In genomic region chr1:156732996-156733395, GRCm38 (mm10) we compare ENCODE assay signal across 25 mouse cellular contexts. TPM values are rescaled to one million over a fixed set of nuclear protein-coding genes. Genes with fewer than 3 reads are reported as not detected.
DNase-seq lines count a peak whose midpoint lies in the region; ATAC-seq and TF ChIP-seq lines count a peak whose summit lies in the region.
"Had no signal": no experiment of that assay in that cellular context is flagged by ENCODE, and none has a peak within 500 bp of the region (broad histone marks: within the 10 kb centered on the region; RNA-seq: fewer than 3 reads in every experiment).

No protein-coding gene starts in this region.

- H3K36me3 ChIP-seq in lung, embryonic 14.5 days (ENCODE audit: insufficient read depth), result no peaks in the 10 kb centered on the region
- no peaks in the 10 kb centered on the region for H3K36me3 ChIP-seq in embryonic facial prominence, embryonic 15.5 days
- H3K36me3 ChIP-seq in limb, embryonic 13.5 days, result no peaks in the 10 kb centered on the region
- H3K36me3 ChIP-seq: heart, embryonic 10.5 days; hindbrain, embryonic 13.5 days; liver, embryonic 15.5 days; midbrain, embryonic 15.5 days; neural tube, embryonic 13.5 days had no signal

- no peak for TF ChIP-seq CTCF in gastrocnemius, adult 2 months (IDR thresholded peaks at IDR 0.05)
- TF ChIP-seq CTCF in lung, embryonic 14.5 days (IDR thresholded peaks at IDR 0.05; ENCODE audit: low read depth), result no peak

- H3K27ac ChIP-seq in gastrocnemius, adult 2 months, result peak overlapping the region; percentile 72
- H3K27ac ChIP-seq in lung, embryonic 14.5 days (ENCODE audit: low read depth), result no peak overlapping the region
- 0 out of 2 replicates have a peak overlapping the region, but pooled peaks have one; percentile 13 for H3K27ac ChIP-seq in embryonic facial prominence, embryonic 15.5 days (replicated peaks)
- peak overlapping the region; percentile 76 for H3K27ac ChIP-seq in limb, embryonic 13.5 days
- H3K27ac ChIP-seq: heart, embryonic 10.5 days; hindbrain, embryonic 13.5 days; liver, embryonic 15.5 days; macrophage; midbrain, embryonic 15.5 days; neural tube, embryonic 13.5 days had no signal

- no peaks in the 10 kb centered on the region for H3K27me3 ChIP-seq in lung, embryonic 14.5 days (ENCODE audit: insufficient read depth, low read length)
- no peaks in the 10 kb centered on the region for H3K27me3 ChIP-seq in embryonic facial prominence, embryonic 15.5 days
- H3K27me3 ChIP-seq in limb, embryonic 13.5 days, result no peaks in the 10 kb centered on the region
- H3K27me3 ChIP-seq: hindbrain, embryonic 13.5 days; liver, embryonic 15.5 days; midbrain, embryonic 15.5 days; neural tube, embryonic 13.5 days had no signal

- ATAC-seq in lung, embryonic 14.5 days (ENCODE audit: insufficient read depth), result peak; percentile 61
- ATAC-seq in embryonic facial prominence, embryonic 15.5 days (ENCODE audit: insufficient number of reproducible peaks, low FRiP score, low TSS enrichment, low read depth), result no peak
- ATAC-seq in limb, embryonic 13.5 days (ENCODE audit: low FRiP score, low read depth), result no peak
- no peak for ATAC-seq in CD4-positive, CD25-positive, alpha-beta regulatory T cell, adult 4 months
- ATAC-seq: forebrain, postnatal 0 days; midbrain, embryonic 15.5 days had no signal

- no peak overlapping the region for H3K9ac ChIP-seq in lung, embryonic 14.5 days
- H3K9ac ChIP-seq in embryonic facial prominence, embryonic 15.5 days, result no peak overlapping the region
- no peak overlapping the region for H3K9ac ChIP-seq in limb, embryonic 13.5 days
- H3K9ac ChIP-seq: forebrain, postnatal 0 days; hindbrain, embryonic 13.5 days; liver, embryonic 15.5 days; midbrain, embryonic 15.5 days; neural tube, embryonic 13.5 days had no signal

- 61% methylated on average over 5 of the region's 5 CpGs for WGBS in lung, embryonic 14.5 days
- WGBS in embryonic facial prominence, embryonic 15.5 days, result 86% methylated on average over 5 of the region's 5 CpGs
- WGBS in limb, embryonic 13.5 days, result 91% methylated on average over 5 of the region's 5 CpGs

- H3K9me3 ChIP-seq in lung, embryonic 14.5 days (ENCODE audit: low read depth, low read length), result no peaks in the 10 kb centered on the region
- no peaks in the 10 kb centered on the region for H3K9me3 ChIP-seq in embryonic facial prominence, embryonic 15.5 days (replicated peaks)
- H3K9me3 ChIP-seq in limb, embryonic 13.5 days, result no peaks in the 10 kb centered on the region
- H3K9me3 ChIP-seq: heart, embryonic 10.5 days; hindbrain, embryonic 13.5 days; liver, embryonic 15.5 days; midbrain, embryonic 15.5 days; neural tube, embryonic 13.5 days had no signal

- H3K4me1 ChIP-seq in lung, embryonic 14.5 days (ENCODE audit: insufficient read depth), result no peaks in the 10 kb centered on the region
- H3K4me1 ChIP-seq in embryonic facial prominence, embryonic 15.5 days, result no peaks in the 10 kb centered on the region
- H3K4me1 ChIP-seq in limb, embryonic 13.5 days, result peaks cover 15% of the 10 kb centered on the region; the same call in 1 of the 2 replicates
- H3K4me1 ChIP-seq: hindbrain, embryonic 13.5 days; midbrain, embryonic 15.5 days; neural tube, embryonic 13.5 days had no signal

- H3K4me2 ChIP-seq in lung, embryonic 14.5 days, result no peak overlapping the region
- H3K4me2 ChIP-seq in embryonic facial prominence, embryonic 15.5 days (replicated peaks), result no peak overlapping the region
- H3K4me2 ChIP-seq in limb, embryonic 13.5 days (replicated peaks), result no peak overlapping the region
- H3K4me2 ChIP-seq: hindbrain, embryonic 13.5 days; liver, embryonic 15.5 days; midbrain, embryonic 15.5 days; neural tube, embryonic 13.5 days had no signal

- H3K4me3 ChIP-seq in gastrocnemius, adult 2 months, result no peak overlapping the region
- no peak overlapping the region for H3K4me3 ChIP-seq in lung, embryonic 14.5 days (ENCODE audit: low read depth, low read length)
- H3K4me3 ChIP-seq in embryonic facial prominence, embryonic 15.5 days (replicated peaks), result no peak overlapping the region
- H3K4me3 ChIP-seq in limb, embryonic 13.5 days, result no peak overlapping the region
- H3K4me3 ChIP-seq: heart, embryonic 10.5 days; hindbrain, embryonic 13.5 days; liver, embryonic 15.5 days; midbrain, embryonic 15.5 days; neural tube, embryonic 13.5 days had no signal

- intact Hi-C loops in gastrocnemius, adult 2 months (cut with DNase I), result no loop called here

- no peak for DNase-seq in gastrocnemius, adult 2 months
- no peak for DNase-seq in gastrocnemius, adult 18-20 months (ENCODE audit: low spot score)
- DNase-seq in lung, embryonic 14.5 days, result peak; percentile 45
- no peak for DNase-seq in lung, postnatal 4 days
- DNase-seq in adrenal gland, postnatal 36 days, result no peak
- DNase-seq: adrenal gland, postnatal 25 days; cerebellum, adult 9-11 months; forebrain, postnatal 0 days; gastrocnemius, postnatal 36 days; heart, postnatal 36 days; kidney, adult 9 months; kidney, postnatal 25 days; layer of hippocampus, postnatal 36 days; liver; right cerebral cortex, adult 18-20 months; right cerebral cortex, postnatal 4 days had no signal

RNA-seq across cellular contexts. Expression of gene Fam20b, which starts 14.1 kb away (rescaled TPM):
- 10 to 100 TPM; 28.5 to 35.2 TPM for total RNA-seq in gastrocnemius, adult 2 months (2021)
- 10 to 100 TPM; 30.4 to 37.9 TPM for total RNA-seq in gastrocnemius, adult 18-20 months (2021)
- polyA plus RNA-seq in lung, embryonic 14.5 days (2014; fragmentation: Nextera tagmentation; extraction: Ambion mirVana), result 29.5 and 31.1 TPM in 2 replicates
- polyA plus RNA-seq in embryonic facial prominence, embryonic 15.5 days (2015; fragmentation: Nextera tagmentation; extraction: Ambion mirVana), result 26.9 and 28.0 TPM in 2 replicates
- polyA plus RNA-seq in limb, embryonic 13.5 days (2015; fragmentation: Nextera tagmentation; extraction: Ambion mirVana), result 24.3 and 27.7 TPM in 2 replicates
- 10 to 100 TPM; 11.5 to 18.8 TPM for polyA plus RNA-seq in CD4-positive, CD25-positive, alpha-beta regulatory T cell, adult 4 months (2017; shearing (Covaris generic))
- total RNA-seq in adrenal gland, postnatal 36 days (2021), result 10 to 100 TPM; 47.9 to 58.3 TPM

RNA-seq across cellular contexts. Expression of gene Tor3a, which starts 58.8 kb away (rescaled TPM):
- total RNA-seq in gastrocnemius, adult 2 months (2021), result 1 to 10 TPM; 4.9 to 5.4 TPM
- total RNA-seq in gastrocnemius, adult 18-20 months (2021), result 1 to 10 TPM; 4.6 to 5.2 TPM
- polyA plus RNA-seq in lung, embryonic 14.5 days (2014; fragmentation: Nextera tagmentation; extraction: Ambion mirVana), result 8.3 and 8.7 TPM in 2 replicates
- 13.7 and 15.4 TPM in 2 replicates for polyA plus RNA-seq in embryonic facial prominence, embryonic 15.5 days (2015; fragmentation: Nextera tagmentation; extraction: Ambion mirVana)
- 8.3 and 8.4 TPM in 2 replicates for polyA plus RNA-seq in limb, embryonic 13.5 days (2015; fragmentation: Nextera tagmentation; extraction: Ambion mirVana)
- polyA plus RNA-seq in CD4-positive, CD25-positive, alpha-beta regulatory T cell, adult 4 months (2017; shearing (Covaris generic)), result 10 to 100 TPM; 28.4 to 29.6 TPM
- 10 to 100 TPM; 17.9 to 20.5 TPM for total RNA-seq in adrenal gland, postnatal 36 days (2021)
